Mouse (Mus musculus) limb, embryonic 13.5 days (tissue): Measurements from ENCODE around the gene Fhit. TPM values are rescaled to one million over a fixed set of nuclear protein-coding genes. Genes with fewer than 3 reads are reported as not detected.
"Not testable (repeated sequence)": the region's sequence is repeated elsewhere in the genome, so short reads cannot be mapped to it uniquely, and the experiment has no call there.

Experiments used
- ATAC-seq: fragments of 200-750 bp; cut with Nextera tagmentation; 2 replicates; pipeline ENCODE4 v1.8.0; 2017; ENCODE audit warnings: low read depth, moderate number of reproducible peaks, moderate TSS enrichment; ENCODE audit not compliant: low FRiP score
- H3K27ac ChIP-seq: fragments of 300-500 bp; sonication (generic); 2 replicates; pipeline ENCODE4 v1.5.1; 2015; ENCODE audit warnings: inconsistent platforms, mild to moderate bottlenecking, moderate library complexity
- H3K27me3 ChIP-seq: fragments of 300-500 bp; sonication (generic); 2 replicates; pipeline ENCODE4 v1.6.1; 2015; ENCODE audit warnings: mild to moderate bottlenecking, inconsistent platforms
- H3K36me3 ChIP-seq: fragments of 300-500 bp; sonication (generic); 2 replicates; pipeline ENCODE4 v1.6.1; 2015; ENCODE audit warnings: inconsistent platforms, mild to moderate bottlenecking, moderate library complexity
- H3K4me1 ChIP-seq: fragments of 300-500 bp; sonication (generic); 2 replicates; pipeline ENCODE4 v1.6.1; 2015; ENCODE audit warnings: inconsistent platforms
- H3K4me2 ChIP-seq: fragments of 300-500 bp; sonication (generic); replicated peaks from 2 replicates; pipeline ENCODE4 v1.6.1; 2015; ENCODE audit warnings: inconsistent platforms, mild to moderate bottlenecking, moderate library complexity
- H3K4me3 ChIP-seq: fragments of 300-500 bp; sonication (generic); 2 replicates; pipeline ENCODE4 v1.5.1; 2015; ENCODE audit warnings: moderate library complexity, mild to moderate bottlenecking, inconsistent platforms
- H3K9ac ChIP-seq: fragments of 300-500 bp; sonication (generic); 2 replicates; pipeline ENCODE4 v1.6.1; 2015; ENCODE audit warnings: mild to moderate bottlenecking, inconsistent platforms
- H3K9me3 ChIP-seq: fragments of 300-500 bp; sonication (generic); 2 replicates; pipeline ENCODE4 v1.6.1; 2016; ENCODE audit warnings: inconsistent platforms
- WGBS: fragments of 180-500 bp; shearing (Covaris S2); methylation state at CpG from one replicate; pipeline ENCODE4 v1.1.7; 2015; 5-methylcytosine and 5-hydroxymethylcytosine counted together
- polyA plus RNA-seq: library from polyadenylated mRNA; unstranded; fragments of >200 nt; fragmentation: Nextera tagmentation; extraction: Ambion mirVana; gene quantifications from 2 replicates; pipeline ENCODE4 v1.2.1, GENCODE M21; 2015

Gene Fhit
- polyA plus RNA-seq, 1 experiment from 2014 or later: 6.3 TPM

GRCm38 (mm10) chr14:11085596-11085995, 76.2 kb downstream of the Fhit start:
- no peaks in the 10 kb centered on the region for H3K27me3 ChIP-seq
- H3K9me3 ChIP-seq: no peaks in the 10 kb centered on the region
- ATAC-seq: no peak
- H3K27ac ChIP-seq: no peak overlapping the region
- no peak overlapping the region for H3K4me3 ChIP-seq
- H3K4me1 ChIP-seq: no peaks in the 10 kb centered on the region
- no peak overlapping the region for H3K9ac ChIP-seq
- 87% methylated on average over 3 of the region's 3 CpGs for WGBS
- no peak overlapping the region for H3K4me2 ChIP-seq
- no peaks in the 10 kb centered on the region for H3K36me3 ChIP-seq

- WGBS: 69% methylated on average over 3 of the region's 3 CpGs
- no peaks in the 10 kb centered on the region for H3K36me3 ChIP-seq
Measured at GRCm38 (mm10) chr14:11083946-11084345, 77.9 kb downstream of the Fhit start.

GRCm38 (mm10) chr14:11083462-11083861, 78.4 kb downstream of the Fhit start:
- no peak for ATAC-seq
- Histone ChIP-seq H3K4me2 (no peak overlapping the region), H3K27ac (no peak overlapping the region), H3K36me3 (no peaks in the 10 kb centered on the region), H3K4me3 (no peak overlapping the region), H3K4me1 (no peaks in the 10 kb centered on the region), H3K9me3 (no peaks in the 10 kb centered on the region), H3K27me3 (no peaks in the 10 kb centered on the region), H3K9ac (no peak overlapping the region)
- 49% methylated on average over 5 of the region's 5 CpGs for WGBS

More at GRCm38 (mm10) chr14:11083946-11084345, 77.9 kb downstream of the Fhit start:
- Histone ChIP-seq H3K4me3 (no peak overlapping the region), H3K4me1 (no peaks in the 10 kb centered on the region), H3K27me3 (no peaks in the 10 kb centered on the region), H3K4me2 (no peak overlapping the region), H3K9me3 (no peaks in the 10 kb centered on the region), H3K9ac (no peak overlapping the region), H3K27ac (no peak overlapping the region)
- no peak for ATAC-seq

GRCm38 (mm10) chr14:11063594-11063993, 98.2 kb downstream of the Fhit start:
- Histone ChIP-seq H3K27ac (no peak overlapping the region), H3K36me3 (no peaks in the 10 kb centered on the region), H3K9me3 (no peaks in the 10 kb centered on the region), H3K4me3 (no peak overlapping the region), H3K9ac (no peak overlapping the region), H3K27me3 (no peaks in the 10 kb centered on the region), H3K4me2 (no peak overlapping the region), H3K4me1 (no peaks in the 10 kb centered on the region)
- 73% methylated on average over 2 of the region's 2 CpGs for WGBS
- ATAC-seq: peak; percentile 15; the same call in 1 of the 2 replicates

- H3K4me2 ChIP-seq: no peak overlapping the region
- H3K27me3 ChIP-seq: no peaks in the 10 kb centered on the region
- H3K9me3 ChIP-seq: no peaks in the 10 kb centered on the region
- H3K27ac ChIP-seq: no peak overlapping the region
- H3K4me1 ChIP-seq: no peaks in the 10 kb centered on the region
- H3K4me3 ChIP-seq: no peak overlapping the region
- H3K9ac ChIP-seq: no peak overlapping the region
- H3K36me3 ChIP-seq: no peaks in the 10 kb centered on the region
- ATAC-seq: no peak
Measured at GRCm38 (mm10) chr14:11060221-11060620, 101.6 kb downstream of the Fhit start.

GRCm38 (mm10) chr14:11039503-11040300, 122.1 kb downstream of the Fhit start:
- not testable (repeated sequence) for H3K36me3 ChIP-seq, H3K4me2 ChIP-seq, H3K4me1 ChIP-seq, H3K27me3 ChIP-seq, ATAC-seq, H3K27ac ChIP-seq, H3K4me3 ChIP-seq, H3K9ac ChIP-seq, H3K9me3 ChIP-seq
- 69% methylated on average over 8 of the region's 8 CpGs for WGBS

GRCm38 (mm10) chr14:11021391-11021790, 140.4 kb downstream of the Fhit start:
- H3K27me3 ChIP-seq: no peaks in the 10 kb centered on the region
- H3K4me3 ChIP-seq: no peak overlapping the region

GRCm38 (mm10) chr14:10978651-10979050, 183.2 kb downstream of the Fhit start:
- no peak overlapping the region for H3K4me3 ChIP-seq
- H3K9me3 ChIP-seq: no peaks in the 10 kb centered on the region
- H3K27ac ChIP-seq: no peak overlapping the region
- H3K4me2 ChIP-seq: no peak overlapping the region
- no peaks in the 10 kb centered on the region for H3K36me3 ChIP-seq
- no peak overlapping the region for H3K9ac ChIP-seq
- WGBS: 81% methylated on average over 3 of the region's 3 CpGs
- H3K27me3 ChIP-seq: no peaks in the 10 kb centered on the region
- ATAC-seq: no peak
- H3K4me1 ChIP-seq: no peaks in the 10 kb centered on the region

More at GRCm38 (mm10) chr14:11021391-11021790, 140.4 kb downstream of the Fhit start:
- Histone ChIP-seq H3K9me3 (no peaks in the 10 kb centered on the region), H3K4me1 (no peaks in the 10 kb centered on the region), H3K4me2 (no peak overlapping the region), H3K36me3 (no peaks in the 10 kb centered on the region), H3K9ac (no peak overlapping the region), H3K27ac (no peak overlapping the region)
- WGBS: 29% methylated on average over 3 of the region's 3 CpGs
- no peak for ATAC-seq

- Histone ChIP-seq H3K9me3 (no peaks in the 10 kb centered on the region), H3K4me2 (no peak overlapping the region), H3K36me3 (no peaks in the 10 kb centered on the region), H3K27ac (no peak overlapping the region), H3K4me3 (no peak overlapping the region), H3K4me1 (no peaks in the 10 kb centered on the region), H3K9ac (no peak overlapping the region), H3K27me3 (no peaks in the 10 kb centered on the region)
- ATAC-seq: no peak
- WGBS: 95% methylated on average over 1 of the region's 1 CpGs
Measured at GRCm38 (mm10) chr14:10941647-10942046, 220.2 kb downstream of the Fhit start.

- no peak for ATAC-seq
- Histone ChIP-seq H3K9ac (no peak overlapping the region), H3K4me3 (no peak overlapping the region), H3K4me1 (no peaks in the 10 kb centered on the region), H3K4me2 (no peak overlapping the region), H3K27ac (no peak overlapping the region), H3K27me3 (no peaks in the 10 kb centered on the region), H3K36me3 (no peaks in the 10 kb centered on the region), H3K9me3 (no peaks in the 10 kb centered on the region)
- WGBS: 35% methylated on average over 3 of the region's 3 CpGs
Measured at GRCm38 (mm10) chr14:10933667-10934066, 228.2 kb downstream of the Fhit start.

GRCm38 (mm10) chr14:10917893-10918803, 243.7 kb downstream of the Fhit start:
- H3K36me3 ChIP-seq: no peaks in the 10 kb centered on the region
- no peak overlapping the region for H3K27ac ChIP-seq
- H3K4me1 ChIP-seq: no peaks in the 10 kb centered on the region
- no peak overlapping the region for H3K4me3 ChIP-seq
- no peak for ATAC-seq
- no peak overlapping the region for H3K9ac ChIP-seq
- H3K9me3 ChIP-seq: no peaks in the 10 kb centered on the region
- no peaks in the 10 kb centered on the region for H3K27me3 ChIP-seq
- H3K4me2 ChIP-seq: no peak overlapping the region
- 61% methylated on average over 7 of the region's 7 CpGs for WGBS

GRCm38 (mm10) chr14:10908011-10908410, 253.8 kb downstream of the Fhit start:
- Histone ChIP-seq H3K9ac (no peak overlapping the region), H3K9me3 (no peaks in the 10 kb centered on the region), H3K4me2 (no peak overlapping the region), H3K36me3 (no peaks in the 10 kb centered on the region), H3K27me3 (no peaks in the 10 kb centered on the region), H3K27ac (no peak overlapping the region), H3K4me3 (no peak overlapping the region), H3K4me1 (no peaks in the 10 kb centered on the region)
- WGBS: 78% methylated on average over 2 of the region's 2 CpGs
- no peak for ATAC-seq
